Mouse (Mus musculus): ENCODE measurements around the gene Enam. TPM values are rescaled to one million over a fixed set of nuclear protein-coding genes. Genes with fewer than 3 reads are reported as not detected.

Enam gene
- polyA plus RNA-seq (2015; fragmentation: Nextera tagmentation; extraction: Ambion mirVana), result not detected in 2 replicates

GRCm38 (mm10) chr5:88487675-88488074 is at the start of gene Enam:
Gene Enam, plus strand, starts transcription at chr5:88487975.

GRCm38 (mm10) chr5:88455691-88456090 is 32.1 kb upstream of the Enam start, which contains the start of gene Ambn:
Gene Ambn, plus strand, starts transcription at chr5:88455991.

GRCm38 (mm10) chr5:88527657-88528056 is 39.9 kb downstream of the Enam start, which contains the start of gene Jchain:
Gene Jchain, minus strand, starts transcription at chr5:88527891.

GRCm38 (mm10) chr5:88554086-88554886 is 66.5 kb downstream of the Enam start, which contains the start of gene Utp3:
Gene Utp3, plus strand, starts transcription at chr5:88554462.

Other genes with a start within 250 kb of the Enam start
- not detected in 2 replicates for gene Gm7714, start 219.1 kb upstream of the Enam start, polyA plus RNA-seq (2015; fragmentation: Nextera tagmentation; extraction: Ambion mirVana)
- gene Prol1, start 170.7 kb upstream of the Enam start, polyA plus RNA-seq (2015; fragmentation: Nextera tagmentation; extraction: Ambion mirVana), result not detected in 2 replicates
- gene Amtn, start 111.9 kb upstream of the Enam start, polyA plus RNA-seq (2015; fragmentation: Nextera tagmentation; extraction: Ambion mirVana), result not detected in 2 replicates
- 0.17 TPM in 1 of 2 replicates, not detected in the other for gene Ambn, start 32.0 kb upstream of the Enam start, polyA plus RNA-seq (2015; fragmentation: Nextera tagmentation; extraction: Ambion mirVana)
- gene Jchain, start 39.9 kb downstream of the Enam start, polyA plus RNA-seq (2015; fragmentation: Nextera tagmentation; extraction: Ambion mirVana), result 0.32 and 0.44 TPM in 2 replicates
- gene Utp3, start 66.5 kb downstream of the Enam start, polyA plus RNA-seq (2015; fragmentation: Nextera tagmentation; extraction: Ambion mirVana), result 36.7 and 49.1 TPM in 2 replicates
- 30.7 and 51.0 TPM in 2 replicates for gene Rufy3, start 77.1 kb downstream of the Enam start, polyA plus RNA-seq (2015; fragmentation: Nextera tagmentation; extraction: Ambion mirVana)
- gene Grsf1, start 188.2 kb downstream of the Enam start, polyA plus RNA-seq (2015; fragmentation: Nextera tagmentation; extraction: Ambion mirVana), result 49.0 and 72.3 TPM in 2 replicates
- gene Mob1b, start 232.9 kb downstream of the Enam start, polyA plus RNA-seq (2015; fragmentation: Nextera tagmentation; extraction: Ambion mirVana), result 3.4 and 6.6 TPM in 2 replicates